Mouse (Mus musculus) NIH3T3 (cell line): ENCODE data around the gene Rps24.
A peak's percentile ranks its signal among the peaks of the same experiment; 100 is the strongest.
"Not testable (repeated sequence)": the region's sequence is repeated elsewhere in the genome, so short reads cannot be mapped to it uniquely, and the experiment has no call there.

Source experiments
- DNase-seq: peaks from one replicate; pipeline ENCODE4 v3.0.0-alpha.2; 2012; ENCODE audit warnings: low read depth

Gene Rps24

GRCm38 (mm10) chr14:24486773-24487227 is at the start of gene Rps24, which contains the start of gene Polr3a:
Gene Rps24 (plus strand): TSS chr14:24487125.
Gene Polr3a (minus strand): TSS chr14:24487058.
- peak; percentile 91 for DNase-seq

- not testable (repeated sequence) for DNase-seq
These were observed 43.4 kb upstream of the Rps24 start for GRCm38 (mm10) chr14:24443529-24443928.

GRCm38 (mm10) chr14:24458191-24458590 is 28.7 kb upstream of the Rps24 start:
- no peak for DNase-seq

- peak; percentile 87 for DNase-seq
These were observed 18.1 kb upstream of the Rps24 start for GRCm38 (mm10) chr14:24468806-24469205.

GRCm38 (mm10) chr14:24486241-24486767 is 621 bp upstream of the Rps24 start:
- peak; percentile 26 for DNase-seq

- not testable (repeated sequence) for DNase-seq
These were observed 2.8 kb downstream of the Rps24 start for GRCm38 (mm10) chr14:24489772-24490171.

GRCm38 (mm10) chr14:24490468-24491265 is 3.7 kb downstream of the Rps24 start:
- DNase-seq = peak; percentile 97

GRCm38 (mm10) chr14:24491266-24491981 is 4.5 kb downstream of the Rps24 start:
- peak; percentile 51 for DNase-seq

GRCm38 (mm10) chr14:24493256-24493655 is 6.3 kb downstream of the Rps24 start:
- no peak for DNase-seq

GRCm38 (mm10) chr14:24496507-24496906 is 9.6 kb downstream of the Rps24 start:
- DNase-seq = no peak

- DNase-seq = no peak
These were observed 10.5 kb downstream of the Rps24 start for GRCm38 (mm10) chr14:24497443-24497842.

GRCm38 (mm10) chr14:24498561-24499255 is 11.8 kb downstream of the Rps24 start:
- no peak for DNase-seq

- no peak for DNase-seq
These were observed 12.6 kb downstream of the Rps24 start for GRCm38 (mm10) chr14:24499478-24499877.

- DNase-seq = peak; percentile 91
These were observed 13.3 kb downstream of the Rps24 start for GRCm38 (mm10) chr14:24500091-24500844.

GRCm38 (mm10) chr14:24500845-24501186 is 13.9 kb downstream of the Rps24 start:
- no peak for DNase-seq

GRCm38 (mm10) chr14:24501256-24501655 is 14.3 kb downstream of the Rps24 start:
- no peak for DNase-seq

GRCm38 (mm10) chr14:24507452-24508069 is 20.6 kb downstream of the Rps24 start:
- DNase-seq = no peak

- no peak for DNase-seq
These were observed 21.3 kb downstream of the Rps24 start for GRCm38 (mm10) chr14:24508070-24508773.

GRCm38 (mm10) chr14:24509557-24509956 is 22.6 kb downstream of the Rps24 start:
- no peak for DNase-seq

GRCm38 (mm10) chr14:24510218-24510617 is 23.3 kb downstream of the Rps24 start:
- no peak for DNase-seq
